Mouse (Mus musculus) bone marrow macrophage, adult 2 months (primary cell): ENCODE data around the gene Fh1. TPM values are rescaled to one million over a fixed set of nuclear protein-coding genes. Genes with fewer than 3 reads are reported as not detected.
A peak's percentile ranks its signal among the peaks of the same experiment; 100 is the strongest.

Source experiments
- H3K27ac ChIP-seq: 2 replicates; pipeline ENCODE4 v1.5.1; 2012; ENCODE audit warnings: low read depth, low read length; ENCODE audit not compliant: insufficient read depth
- H3K4me1 ChIP-seq: 2 replicates; pipeline ENCODE4 v1.6.1; 2012; ENCODE audit warnings: low read length; ENCODE audit not compliant: control insufficient read depth, insufficient read depth
- H3K4me3 ChIP-seq: 2 replicates; pipeline ENCODE4 v1.5.1; 2012; ENCODE audit warnings: mild to moderate bottlenecking, low read length, moderate library complexity; ENCODE audit not compliant: insufficient read depth
- CTCF ChIP-seq: IDR thresholded peaks from 2 replicates; pipeline ENCODE4 v1.5.1; 2012; ENCODE audit warnings: low read depth, mild to moderate bottlenecking, low read length, moderate library complexity
- POLR2A ChIP-seq: IDR thresholded peaks from 2 replicates; pipeline ENCODE4 v1.6.1; 2012; ENCODE audit warnings: mild to moderate bottlenecking, low read depth, low read length, borderline replicate concordance
- polyA plus RNA-seq: library from polyadenylated mRNA; stranded (reverse); fragments of >200 nt; gene quantifications from 2 replicates; pipeline ENCODE4 v1.2.4, GENCODE M21; 2012; ENCODE audit not compliant: missing spikeins, insufficient read depth, insufficient read length

Gene Fh1
- polyA plus RNA-seq, 1 experiment, result 185 TPM

DNA sequence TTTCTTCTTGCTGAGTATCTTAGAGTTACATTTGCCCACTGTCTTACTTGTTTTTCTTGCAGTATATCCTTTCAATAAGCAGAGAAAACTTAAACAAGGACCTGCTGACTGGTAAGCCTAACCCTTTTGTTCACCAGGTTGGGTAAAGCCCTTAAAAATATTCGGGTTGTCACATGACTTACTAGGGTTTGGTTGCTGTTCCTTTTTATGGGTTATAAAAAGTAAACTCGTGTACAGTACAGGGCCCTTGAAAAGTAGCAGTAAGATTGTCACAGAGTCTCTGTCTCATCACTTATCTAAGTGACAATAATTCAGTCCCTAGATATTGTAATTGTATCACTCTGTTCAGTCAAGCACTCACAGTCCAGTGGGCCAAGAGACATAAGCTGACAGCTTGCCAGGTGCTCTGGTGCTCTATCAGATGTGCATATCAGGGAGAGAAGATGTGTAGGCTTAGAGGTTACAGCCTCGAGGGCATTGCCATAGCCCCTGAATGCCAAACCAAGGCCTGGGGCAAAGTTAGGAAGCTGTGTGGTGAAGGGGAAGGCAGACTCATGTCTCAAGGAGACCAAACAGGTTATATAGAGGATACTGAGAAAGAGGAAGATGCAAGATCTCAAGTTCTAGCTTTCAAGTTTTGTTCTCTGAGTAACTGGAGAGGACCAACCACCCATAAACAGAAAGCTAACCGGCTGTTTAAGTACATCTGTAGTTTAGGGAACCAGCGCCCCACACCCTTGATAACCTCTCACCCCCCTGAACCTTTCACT is 18.2 kb upstream of the Fh1 start:
- H3K4me3 ChIP-seq, result no peak overlapping the region
- peak overlapping the region; percentile 25 for H3K27ac ChIP-seq
- no peak for TF ChIP-seq POLR2A
- no peak for TF ChIP-seq CTCF
- H3K4me1 ChIP-seq, result peaks cover 51% of the 10 kb centered on the region

GRCm38 (mm10) chr1:175640435-175641150 is 15.2 kb upstream of the Fh1 start:
- H3K4me1 ChIP-seq, result peaks cover 71% of the 10 kb centered on the region
- TF ChIP-seq POLR2A, result no peak
- no peak overlapping the region for H3K4me3 ChIP-seq
- peak overlapping the region; percentile 99 for H3K27ac ChIP-seq

DNA sequence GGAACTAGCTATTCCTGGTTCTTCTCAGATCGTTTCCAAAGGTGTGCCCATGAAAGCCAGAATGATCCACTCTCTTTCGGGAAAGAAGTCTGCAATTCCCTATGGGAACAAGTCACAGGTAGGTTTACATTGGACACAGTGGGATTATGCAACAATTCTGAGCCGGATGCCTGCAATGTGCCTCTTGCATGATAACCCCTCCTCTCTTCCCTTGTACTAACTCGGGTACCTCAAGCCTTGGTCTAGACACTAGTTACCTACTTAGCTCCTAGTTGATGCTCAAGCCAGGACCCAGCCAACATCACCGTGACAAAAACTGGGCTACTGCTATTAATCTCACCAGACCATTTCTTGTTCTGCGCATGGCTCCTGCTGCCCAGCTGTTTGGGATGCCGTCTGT is 13.6 kb upstream of the Fh1 start:
- TF ChIP-seq CTCF (no peak), POLR2A (no peak)
- no peak overlapping the region for H3K4me3 ChIP-seq
- peak overlapping the region; percentile 99 for H3K27ac ChIP-seq
- H3K4me1 ChIP-seq, result peaks cover 65% of the 10 kb centered on the region

DNA sequence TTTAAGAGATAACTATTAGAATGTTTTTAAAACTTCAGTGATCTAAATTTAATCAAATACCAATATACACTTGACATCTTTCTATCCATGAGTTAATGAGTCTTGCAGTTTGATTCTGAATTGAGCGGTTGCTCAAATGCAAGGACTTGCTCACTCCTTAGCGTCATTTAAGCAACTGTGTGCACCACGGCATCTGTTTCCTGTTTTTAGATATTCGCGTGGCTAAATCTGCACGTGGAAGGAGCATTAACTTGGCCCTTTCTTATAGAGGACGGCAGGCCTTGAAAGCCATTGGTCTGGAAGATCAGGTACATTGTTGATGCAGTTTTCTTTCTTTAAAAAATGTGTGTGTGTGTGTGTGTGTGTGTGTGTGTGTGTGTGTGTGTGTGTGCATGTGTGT is 12.2 kb upstream of the Fh1 start:
- peak overlapping the region; percentile 22 for H3K4me3 ChIP-seq
- H3K27ac ChIP-seq, result peak overlapping the region; percentile 99
- H3K4me1 ChIP-seq, result peaks cover 57% of the 10 kb centered on the region
- TF ChIP-seq POLR2A, result no peak
- no peak for TF ChIP-seq CTCF

DNA sequence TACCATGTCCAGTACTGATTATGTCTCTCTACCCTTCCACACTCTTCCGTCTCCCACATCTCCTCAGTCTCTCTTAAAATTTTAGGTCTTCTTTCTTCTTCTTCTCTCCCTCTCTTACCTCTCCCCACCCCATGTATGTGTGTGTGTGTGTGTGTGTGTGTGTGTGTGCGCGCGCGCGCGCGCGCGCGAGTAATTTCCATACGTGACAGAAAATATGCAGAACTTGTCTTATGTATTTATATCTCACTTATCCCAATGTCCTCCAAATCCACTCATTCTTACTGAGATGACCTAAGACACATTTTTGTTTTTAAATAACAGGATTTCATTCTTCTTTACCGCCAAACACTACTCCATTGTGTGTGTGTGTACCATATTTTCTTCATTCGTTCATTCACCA is 7.0 kb upstream of the Fh1 start:
- no peak overlapping the region for H3K4me3 ChIP-seq
- TF ChIP-seq POLR2A (no peak), CTCF (no peak)
- H3K27ac ChIP-seq, result no peak overlapping the region
- H3K4me1 ChIP-seq, result peaks cover 19% of the 10 kb centered on the region

- Histone ChIP-seq H3K4me1 (peaks cover 16% of the 10 kb centered on the region), H3K4me3 (peak overlapping the region; percentile 19; the same call in 1 of the 2 replicates)
- TF ChIP-seq POLR2A (no peak), CTCF (no peak)
Observed at GRCm38 (mm10) chr1:175631721-175632221, 6.3 kb upstream of the Fh1 start.

GRCm38 (mm10) chr1:175631080-175631479 is 5.6 kb upstream of the Fh1 start:
- Histone ChIP-seq H3K4me1 (peaks cover 16% of the 10 kb centered on the region), H3K27ac (no peak overlapping the region), H3K4me3 (no peak overlapping the region)
- no peak for TF ChIP-seq CTCF

More at GRCm38 (mm10) chr1:175631721-175632221, 6.3 kb upstream of the Fh1 start:
- H3K27ac ChIP-seq, result no peak overlapping the region

DNA sequence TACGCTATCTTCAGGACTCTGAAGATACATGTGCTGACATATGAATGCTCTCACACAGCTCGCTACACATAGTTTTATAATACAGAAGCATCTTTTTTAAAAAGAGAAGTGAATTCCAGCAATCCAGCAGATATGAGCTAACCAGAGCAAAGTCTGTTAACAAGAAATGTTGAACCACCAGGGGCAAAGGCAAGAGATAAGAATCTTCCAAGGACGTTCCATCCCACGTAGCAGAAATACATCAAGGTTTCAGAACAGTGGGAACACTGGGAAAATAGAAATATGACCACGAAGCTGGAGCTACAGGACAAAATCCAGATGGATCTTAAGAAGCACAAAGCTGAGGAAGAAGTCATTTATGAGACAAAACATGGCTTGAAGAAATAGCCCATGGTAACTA is 4.9 kb upstream of the Fh1 start:
- Histone ChIP-seq H3K27ac (no peak overlapping the region), H3K4me3 (no peak overlapping the region), H3K4me1 (peaks cover 16% of the 10 kb centered on the region)
- TF ChIP-seq CTCF (no peak), POLR2A (no peak)

DNA sequence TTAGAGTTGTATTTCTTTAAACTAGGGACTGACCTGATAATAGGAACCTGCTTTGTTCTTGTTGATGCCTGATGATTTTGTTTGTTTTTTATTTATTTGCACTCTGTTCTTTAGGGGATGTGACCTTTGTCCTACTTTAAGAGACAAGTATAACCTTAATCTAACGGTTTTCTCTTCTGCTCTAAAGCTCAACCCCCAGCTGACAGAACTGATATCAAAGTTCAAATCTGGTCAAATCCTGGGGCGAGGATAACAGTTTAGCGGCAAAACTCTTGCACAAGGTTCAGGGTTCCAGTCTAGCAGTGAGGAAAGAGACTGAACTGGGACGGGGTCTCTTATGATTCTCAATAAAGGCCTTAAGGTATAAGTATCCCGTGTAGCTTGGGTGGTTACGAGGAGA is 3.8 kb upstream of the Fh1 start:
- Histone ChIP-seq H3K4me1 (peaks cover 18% of the 10 kb centered on the region), H3K27ac (no peak overlapping the region), H3K4me3 (no peak overlapping the region)
- TF ChIP-seq CTCF, result no peak
- TF ChIP-seq POLR2A, result no peak

GRCm38 (mm10) chr1:175625990-175626692 is 706 bp upstream of the Fh1 start:
- H3K27ac ChIP-seq, result peak overlapping the region; percentile 87
- H3K4me1 ChIP-seq, result peaks cover 16% of the 10 kb centered on the region
- H3K4me3 ChIP-seq, result peak overlapping the region; percentile 53
- TF ChIP-seq POLR2A (no peak), CTCF (0 out of 2 replicates have a peak, but pooled peaks have one; percentile 37)
